Mouse (Mus musculus) E14TG2a.4 (cell line): ENCODE measurements at regions not wholly inside any gene's neighbourhood (a gene's known extent, or its start where the extent isn't known, plus 50 kb on each side); places are given as distances from the start of the nearest gene placed in this dataset.
A peak's percentile ranks its signal among the peaks of the same experiment; 100 is the strongest.

Experiments used
- H3K27me3 ChIP-seq: 2 replicates; pipeline ENCODE4 v1.6.1; 2014; ENCODE audit warnings: low read length, control low read depth; ENCODE audit not compliant: insufficient read depth
- H3K36me3 ChIP-seq: 2 replicates; pipeline ENCODE4 v1.6.1; 2014; ENCODE audit warnings: low read length, control low read depth; ENCODE audit not compliant: insufficient read depth
- H3K4me1 ChIP-seq: replicated peaks from 2 replicates; pipeline ENCODE4 v1.6.1; 2014; ENCODE audit warnings: low read depth, low read length, control low read depth
- H3K4me3 ChIP-seq: replicated peaks from 2 replicates; pipeline ENCODE4 v1.5.1; 2014; ENCODE audit warnings: mild to moderate bottlenecking, low read length
- H3K9me3 ChIP-seq: 2 replicates; pipeline ENCODE4 v1.6.1; 2014; ENCODE audit warnings: low read length, control low read depth
- CTCF ChIP-seq: conservative IDR thresholded peaks from 2 replicates; pipeline ENCODE4 v1.5.1; 2014; ENCODE audit warnings: low read length
- NANOG ChIP-seq: IDR thresholded peaks from 2 replicates; pipeline ENCODE4 v1.6.1; 2014; ENCODE audit warnings: borderline replicate concordance, low read length, mixed read lengths
- POU5F1 ChIP-seq: IDR thresholded peaks from 2 replicates; pipeline ENCODE4 v1.6.1; 2014; ENCODE audit warnings: low read length, borderline replicate concordance

GRCm38 (mm10) chr10:111843301-111843700, 129.2 kb upstream of the Krr1 start:
- H3K9me3 ChIP-seq: peaks cover 4% of the 10 kb centered on the region; the same call in 1 of the 2 replicates
- no peak for TF ChIP-seq CTCF
- no peak for TF ChIP-seq NANOG
- no peak for TF ChIP-seq POU5F1
- 0 out of 2 replicates have a peak, but pooled peaks cover 4% of the 10 kb centered on the region for H3K27me3 ChIP-seq
- H3K36me3 ChIP-seq: no peaks in the 10 kb centered on the region
- H3K4me3 ChIP-seq: no peak overlapping the region
- H3K4me1 ChIP-seq: peaks cover 27% of the 10 kb centered on the region

GRCm38 (mm10) chr10:111844144-111844543, 128.3 kb upstream of the Krr1 start:
- no peak for TF ChIP-seq POU5F1
- TF ChIP-seq NANOG: no peak
- no peak for TF ChIP-seq CTCF
- Histone ChIP-seq H3K27me3 (0 out of 2 replicates have a peak, but pooled peaks cover 4% of the 10 kb centered on the region), H3K4me3 (no peak overlapping the region), H3K36me3 (no peaks in the 10 kb centered on the region), H3K9me3 (peaks cover 4% of the 10 kb centered on the region; the same call in 1 of the 2 replicates), H3K4me1 (peaks cover 27% of the 10 kb centered on the region)

DNA sequence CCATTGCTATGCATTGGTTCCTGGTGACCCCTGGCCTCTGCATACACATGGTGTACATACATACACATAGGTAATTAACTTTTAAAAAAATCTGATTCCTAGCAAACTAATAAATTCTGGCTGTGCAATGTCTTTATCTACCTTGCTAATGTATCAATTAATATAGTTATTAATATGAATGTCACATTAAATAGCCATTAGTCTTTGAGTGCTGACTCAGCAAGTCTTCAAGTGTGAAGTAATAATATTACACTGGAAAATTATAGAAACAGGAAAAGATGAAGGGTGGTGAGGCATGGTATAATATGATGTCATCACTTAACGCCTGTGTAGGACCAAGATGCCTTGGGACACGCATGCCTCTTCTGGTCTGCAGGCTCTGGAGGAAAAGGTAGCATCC, 126.5 kb upstream of the Krr1 start:
- TF ChIP-seq NANOG: no peak
- no peak for TF ChIP-seq POU5F1
- Histone ChIP-seq H3K4me3 (no peak overlapping the region), H3K27me3 (0 out of 2 replicates have a peak, but pooled peaks cover 4% of the 10 kb centered on the region), H3K4me1 (peaks cover 27% of the 10 kb centered on the region), H3K36me3 (no peaks in the 10 kb centered on the region), H3K9me3 (peaks cover 4% of the 10 kb centered on the region; the same call in 1 of the 2 replicates)

GRCm38 (mm10) chr10:111854254-111854653, 118.2 kb upstream of the Krr1 start:
- H3K27me3 ChIP-seq: no peaks in the 10 kb centered on the region
- no peak for TF ChIP-seq POU5F1
- TF ChIP-seq NANOG: peak; percentile 65; the same call in 1 of the 2 replicates
- H3K4me3 ChIP-seq: no peak overlapping the region
- H3K36me3 ChIP-seq: no peaks in the 10 kb centered on the region
- H3K4me1 ChIP-seq: peaks cover 36% of the 10 kb centered on the region
- no peaks in the 10 kb centered on the region for H3K9me3 ChIP-seq

GRCm38 (mm10) chr10:111855496-111855895, 117.0 kb upstream of the Krr1 start:
- no peaks in the 10 kb centered on the region for H3K36me3 ChIP-seq
- H3K9me3 ChIP-seq: no peaks in the 10 kb centered on the region
- no peaks in the 10 kb centered on the region for H3K27me3 ChIP-seq
- no peak overlapping the region; the same call in 1 of the 2 replicates for H3K4me3 ChIP-seq
- H3K4me1 ChIP-seq: peaks cover 36% of the 10 kb centered on the region
- no peak for TF ChIP-seq POU5F1
- TF ChIP-seq NANOG: no peak
- TF ChIP-seq CTCF: no peak

GRCm38 (mm10) chr10:111858403-111858802, 114.1 kb upstream of the Krr1 start:
- Histone ChIP-seq H3K9me3 (no peaks in the 10 kb centered on the region), H3K4me3 (no peak overlapping the region), H3K36me3 (no peaks in the 10 kb centered on the region), H3K4me1 (peaks cover 26% of the 10 kb centered on the region), H3K27me3 (no peaks in the 10 kb centered on the region)
- TF ChIP-seq CTCF (no peak), POU5F1 (no peak), NANOG (no peak)

- H3K4me3 ChIP-seq: no peak overlapping the region
- H3K4me1 ChIP-seq: peaks cover 18% of the 10 kb centered on the region
- no peaks in the 10 kb centered on the region for H3K36me3 ChIP-seq
- TF ChIP-seq POU5F1: no peak
- H3K9me3 ChIP-seq: peaks cover 19% of the 10 kb centered on the region
- no peaks in the 10 kb centered on the region for H3K27me3 ChIP-seq
Measured at GRCm38 (mm10) chr10:111865286-111865830, 107.1 kb upstream of the Krr1 start.

DNA sequence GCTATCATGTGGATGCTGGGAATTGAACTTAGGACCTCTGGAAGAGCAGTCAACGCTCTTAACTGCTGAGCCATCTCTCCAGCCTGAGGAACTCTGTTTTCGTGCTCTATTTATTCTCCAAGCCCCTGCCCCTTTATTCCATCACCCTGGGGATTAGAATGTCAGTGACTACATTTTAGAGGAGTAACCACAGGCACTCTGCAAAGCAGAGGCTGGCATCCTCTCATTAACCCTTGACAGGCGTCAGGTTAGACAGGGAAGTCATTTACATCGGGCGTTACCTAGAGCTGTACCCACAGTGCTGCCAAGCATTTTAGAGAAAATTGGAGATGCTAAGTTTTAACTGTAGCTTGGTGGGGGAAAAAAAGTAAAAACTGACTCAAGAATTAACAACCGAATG, 105.4 kb upstream of the Krr1 start:
- H3K36me3 ChIP-seq: no peaks in the 10 kb centered on the region
- peak overlapping the region; percentile 21; the same call in 1 of the 2 replicates for H3K4me3 ChIP-seq
- H3K27me3 ChIP-seq: no peaks in the 10 kb centered on the region
- peaks cover 18% of the 10 kb centered on the region for H3K4me1 ChIP-seq
- no peak for TF ChIP-seq POU5F1
- TF ChIP-seq CTCF: no peak
- TF ChIP-seq NANOG: no peak
- H3K9me3 ChIP-seq: peaks cover 19% of the 10 kb centered on the region

DNA sequence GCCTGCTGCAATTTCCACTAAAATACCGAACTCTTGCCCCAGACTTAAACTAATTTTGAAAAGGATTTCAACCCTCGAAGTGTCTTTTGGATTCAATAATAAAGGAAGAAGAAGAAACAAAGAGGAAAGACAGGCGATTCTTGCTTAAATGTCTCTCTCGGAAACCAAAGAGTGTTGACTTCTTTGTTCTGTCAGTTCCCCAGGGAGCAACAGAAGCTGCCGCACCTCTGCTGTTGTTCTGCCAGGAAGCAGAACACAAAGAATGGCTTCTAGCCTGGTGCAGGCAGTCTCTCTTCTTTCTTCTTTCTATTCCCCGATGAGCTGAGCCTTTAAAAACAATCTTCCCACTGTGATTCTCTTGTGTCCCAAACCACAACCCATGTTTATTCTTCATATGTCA, 104.9 kb upstream of the Krr1 start:
- Histone ChIP-seq H3K9me3 (peaks cover 19% of the 10 kb centered on the region), H3K4me3 (0 out of 2 replicates have a peak overlapping the region, but pooled peaks have one; percentile 21), H3K4me1 (peaks cover 18% of the 10 kb centered on the region), H3K27me3 (no peaks in the 10 kb centered on the region), H3K36me3 (no peaks in the 10 kb centered on the region)
- TF ChIP-seq POU5F1 (no peak), NANOG (peak; percentile 43), CTCF (no peak)
